Mouse (Mus musculus) lung, embryonic 14.5 days (tissue): Measurements from ENCODE around the gene Kcnk7. TPM values are rescaled to one million over a fixed set of nuclear protein-coding genes. Genes with fewer than 3 reads are reported as not detected.
A peak's percentile ranks its signal among the peaks of the same experiment; 100 is the strongest.

ENCODE experiments used
- ATAC-seq: fragments of 200-750 bp; cut with Nextera tagmentation; 2 replicates; pipeline ENCODE4 v1.8.0; 2017; ENCODE audit warnings: mild to moderate bottlenecking, moderate TSS enrichment, moderate library complexity; ENCODE audit not compliant: insufficient read depth
- DNase-seq: peaks from one replicate; pipeline ENCODE4 v3.0.0-alpha.2; 2015
- H3K27ac ChIP-seq: fragments of 300-500 bp; sonication (generic); 2 replicates; pipeline ENCODE4 v1.5.1; 2014; ENCODE audit warnings: low read depth, mild to moderate bottlenecking, moderate library complexity
- H3K27me3 ChIP-seq: fragments of 300-500 bp; sonication (generic); 2 replicates; pipeline ENCODE4 v1.6.1; 2014; ENCODE audit warnings: low read length, control low read depth; ENCODE audit not compliant: insufficient read depth
- H3K36me3 ChIP-seq: fragments of 300-500 bp; sonication (generic); 2 replicates; pipeline ENCODE4 v1.6.1; 2014; ENCODE audit warnings: control low read depth; ENCODE audit not compliant: insufficient read depth
- H3K4me1 ChIP-seq: fragments of 300-500 bp; sonication (generic); 2 replicates; pipeline ENCODE4 v1.6.1; 2014; ENCODE audit warnings: antibody characterized with exemption, control low read depth; ENCODE audit not compliant: insufficient read depth
- H3K4me2 ChIP-seq: fragments of 300-500 bp; sonication (generic); 2 replicates; pipeline ENCODE4 v1.6.1; 2014; ENCODE audit warnings: mild to moderate bottlenecking
- H3K4me3 ChIP-seq: fragments of 300-500 bp; sonication (generic); 2 replicates; pipeline ENCODE4 v1.5.1; 2014; ENCODE audit warnings: low read depth, low read length
- H3K9ac ChIP-seq: fragments of 300-500 bp; sonication (generic); 2 replicates; pipeline ENCODE4 v1.6.1; 2014
- H3K9me3 ChIP-seq: fragments of 300-500 bp; sonication (generic); 2 replicates; pipeline ENCODE4 v1.6.1; 2016; ENCODE audit warnings: low read depth, low read length, control low read depth
- CTCF ChIP-seq: IDR thresholded peaks from 2 replicates; pipeline ENCODE4 v1.5.1; 2016; ENCODE audit warnings: antibody characterized with exemption, low read depth
- WGBS: fragments of 180-500 bp; shearing (Covaris S2); extraction: QIAGEN DNeasy Blood & Tissue Kit; methylation state at CpG from one replicate; pipeline ENCODE4 v1.1.7; 2014; 5-methylcytosine and 5-hydroxymethylcytosine counted together
- polyA plus RNA-seq: library from polyadenylated mRNA; unstranded; fragments of >200 nt; fragmentation: Nextera tagmentation; extraction: Ambion mirVana; gene quantifications from 2 replicates; pipeline ENCODE4 v1.2.1, GENCODE M21; 2014

The Kcnk7 gene
- polyA plus RNA-seq, result 0.32 and 0.47 TPM in 2 replicates

- no peak for TF ChIP-seq CTCF
- H3K27me3 ChIP-seq, result no peaks in the 10 kb centered on the region
- H3K9ac ChIP-seq, result no peak within 1 kb of the TSS; the same call in 1 of the 2 replicates
- WGBS, result 63% methylated on average over 17 of the region's 17 CpGs
- DNase-seq, result no peak
- ATAC-seq, result no peak
- H3K9me3 ChIP-seq, result no peaks in the 10 kb centered on the region
- H3K36me3 ChIP-seq, result peaks cover 79% of the 10 kb centered on the region
- H3K27ac ChIP-seq, result peak within 1 kb of the TSS; percentile 67
- peaks cover 4% of the 10 kb centered on the region; the same call in 1 of the 2 replicates for H3K4me1 ChIP-seq
- H3K4me3 ChIP-seq, result no peak within 1 kb of the TSS
- no peak within 1 kb of the TSS for H3K4me2 ChIP-seq
These were observed at the start of gene Kcnk7 for GRCm38 (mm10) chr19:5704163-5704800. Gene Kcnk7 (plus strand): TSS chr19:5704367.

- 11% methylated on average over 43 of the region's 43 CpGs for WGBS
These were observed 49.4 kb upstream of the Kcnk7 start for GRCm38 (mm10) chr19:5654720-5655298.

GRCm38 (mm10) chr19:5660942-5661751 lies 43.0 kb upstream of the Kcnk7 start:
- Histone ChIP-seq H3K4me1 (peaks cover 5% of the 10 kb centered on the region; the same call in 1 of the 2 replicates), H3K9me3 (no peaks in the 10 kb centered on the region), H3K9ac (peak overlapping the region; percentile 23; the same call in 1 of the 2 replicates), H3K27me3 (no peaks in the 10 kb centered on the region), H3K4me3 (peak overlapping the region; percentile 26), H3K27ac (peak overlapping the region; percentile 91), H3K36me3 (peaks cover 48% of the 10 kb centered on the region), H3K4me2 (peak overlapping the region; percentile 60)
- 68% methylated on average over 16 of the region's 16 CpGs for WGBS
- TF ChIP-seq CTCF, result no peak
- ATAC-seq (no peak), DNase-seq (peak; percentile 53)

More at GRCm38 (mm10) chr19:5654720-5655298, 49.4 kb upstream of the Kcnk7 start:
- no peaks in the 10 kb centered on the region for H3K9me3 ChIP-seq
- no peak overlapping the region for H3K27ac ChIP-seq
- peaks cover 64% of the 10 kb centered on the region for H3K36me3 ChIP-seq
- H3K27me3 ChIP-seq, result peaks cover 17% of the 10 kb centered on the region
- TF ChIP-seq CTCF, result no peak
- ATAC-seq, result peak; percentile 26
- peak; percentile 57 for DNase-seq
- H3K4me3 ChIP-seq, result peak overlapping the region; percentile 43
- peak overlapping the region; percentile 46 for H3K9ac ChIP-seq
- 0 out of 2 replicates have a peak, but pooled peaks cover 5% of the 10 kb centered on the region for H3K4me1 ChIP-seq
- H3K4me2 ChIP-seq, result peak overlapping the region; percentile 85

GRCm38 (mm10) chr19:5662310-5662709 lies 41.9 kb upstream of the Kcnk7 start:
- no peak for DNase-seq
- no peak for ATAC-seq
- Histone ChIP-seq H3K9me3 (no peaks in the 10 kb centered on the region), H3K9ac (peak overlapping the region; percentile 60), H3K4me1 (peaks cover 5% of the 10 kb centered on the region; the same call in 1 of the 2 replicates), H3K27me3 (no peaks in the 10 kb centered on the region), H3K27ac (peak overlapping the region; percentile 91; the same call in 1 of the 2 replicates), H3K4me3 (peak overlapping the region; percentile 58), H3K36me3 (peaks cover 55% of the 10 kb centered on the region), H3K4me2 (peak overlapping the region; percentile 60)
- no peak for TF ChIP-seq CTCF
- 61% methylated on average over 8 of the region's 8 CpGs for WGBS

GRCm38 (mm10) chr19:5662981-5663913 lies 40.9 kb upstream of the Kcnk7 start, which contains the start of gene Sipa1:
Gene Sipa1 (minus strand): TSS chr19:5663707.
- H3K9ac ChIP-seq, result peak within 1 kb of the TSS; percentile 60
- peak within 1 kb of the TSS; percentile 58 for H3K4me3 ChIP-seq
- ATAC-seq (peak; percentile 95), DNase-seq (peak; percentile 96)
- peaks cover 50% of the 10 kb centered on the region for H3K36me3 ChIP-seq
- H3K9me3 ChIP-seq, result no peaks in the 10 kb centered on the region
- H3K27me3 ChIP-seq, result no peaks in the 10 kb centered on the region
- H3K4me1 ChIP-seq, result peaks cover 5% of the 10 kb centered on the region; the same call in 1 of the 2 replicates
- 1% methylated on average over 32 of the region's 32 CpGs for WGBS
- H3K4me2 ChIP-seq, result peak within 1 kb of the TSS; percentile 60
- TF ChIP-seq CTCF, result peak; percentile 23; the same call in 1 of the 2 replicates
- peak within 1 kb of the TSS; percentile 91 for H3K27ac ChIP-seq

- Histone ChIP-seq H3K9me3 (no peaks in the 10 kb centered on the region), H3K9ac (no peak overlapping the region), H3K27me3 (no peaks in the 10 kb centered on the region), H3K27ac (no peak overlapping the region), H3K4me1 (peaks cover 5% of the 10 kb centered on the region; the same call in 1 of the 2 replicates), H3K36me3 (peaks cover 46% of the 10 kb centered on the region), H3K4me2 (no peak overlapping the region), H3K4me3 (no peak overlapping the region)
- 87% methylated on average over 10 of the region's 10 CpGs for WGBS
- DNase-seq (no peak), ATAC-seq (no peak)
- TF ChIP-seq CTCF, result no peak
These were observed 39.4 kb upstream of the Kcnk7 start for GRCm38 (mm10) chr19:5664669-5665257.
